Comparison of ENCODE assay signal across 9 mouse cellular contexts in genomic region chr1:44745711-44746110, GRCm38 (mm10).
DNase-seq lines count a peak whose midpoint lies in the region; ATAC-seq and TF ChIP-seq lines count a peak whose summit lies in the region.
"Had no signal": no experiment of that assay in that cellular context is flagged by ENCODE, and none has a peak within 500 bp of the region (broad histone marks: within the 10 kb centered on the region; RNA-seq: fewer than 3 reads in every experiment).

No protein-coding gene starts in this region.

- no peak for ATAC-seq in embryonic facial prominence, embryonic 14.5 days (ENCODE audit: low read depth)
- ATAC-seq in midbrain, embryonic 12.5 days (ENCODE audit: low FRiP score, low read depth) = peak; percentile 41; the same call in 1 of the 2 replicates

- H3K4me2 ChIP-seq in embryonic facial prominence, embryonic 14.5 days (ENCODE audit: low read depth, low read length) = no peak overlapping the region
- H3K4me2 ChIP-seq in midbrain, embryonic 12.5 days (replicated peaks) = no peak overlapping the region
- H3K4me2 ChIP-seq: hindbrain, embryonic 15.5 days had no signal

- H3K79me2 ChIP-seq in heart, adult 2 months (replicated peaks; ENCODE audit: control insufficient read depth, insufficient read depth, low read length) = no peaks in the 10 kb centered on the region

- peak; percentile 97 for TF ChIP-seq CTCF in heart, adult 2 months (IDR thresholded peaks at IDR 0.05)

- peak; percentile 5 to 35 for DNase-seq in heart, adult 2 months
- DNase-seq in heart, postnatal 25 days (ENCODE audit: low spot score) = no peak
- peak; percentile 13 to 34 for DNase-seq in urinary bladder, postnatal 36 days (ENCODE audit: low spot score in 2 of 2)
- DNase-seq in urinary bladder, adult 2 months (ENCODE audit: low spot score) = no peak
- peak; percentile 57 for DNase-seq in embryonic facial prominence, embryonic 14.5 days (ENCODE audit: low spot score)
- DNase-seq in layer of hippocampus, adult 9-10 months (ENCODE audit: low spot score) = peak; percentile 66
- DNase-seq in B cell, adult 2 months = no peak

- TF ChIP-seq EP300 in heart, adult 2 months (IDR thresholded peaks at IDR 0.05; ENCODE audit: insufficient read depth, low read depth, low read length) = no peak

- H3K36me3 ChIP-seq in heart, adult 2 months (ENCODE audit: control insufficient read depth, insufficient read depth, low read length) = no peaks in the 10 kb centered on the region
- H3K36me3 ChIP-seq in embryonic facial prominence, embryonic 14.5 days (ENCODE audit: control insufficient read depth, insufficient read depth, low read length) = no peaks in the 10 kb centered on the region
- H3K36me3 ChIP-seq in midbrain, embryonic 12.5 days = no peaks in the 10 kb centered on the region
- H3K36me3 ChIP-seq: hindbrain, embryonic 15.5 days had no signal

- H3K4me3 ChIP-seq in heart, adult 2 months = no peak overlapping the region
- no peak overlapping the region for H3K4me3 ChIP-seq in embryonic facial prominence, embryonic 14.5 days (ENCODE audit: low read depth, low read length)
- H3K4me3 ChIP-seq in midbrain, embryonic 12.5 days = no peak overlapping the region
- H3K4me3 ChIP-seq: hindbrain, embryonic 15.5 days had no signal

- TF ChIP-seq POLR2A in heart, adult 2 months (IDR thresholded peaks at IDR 0.05; ENCODE audit: insufficient read depth, low read depth, low read length) = no peak

- no peaks in the 10 kb centered on the region for H3K4me1 ChIP-seq in heart, adult 2 months (ENCODE audit: control insufficient read depth, insufficient read depth, low read length)
- peaks cover 7% of the 10 kb centered on the region; the same call in 1 of the 2 replicates for H3K4me1 ChIP-seq in embryonic facial prominence, embryonic 14.5 days (ENCODE audit: control insufficient read depth, insufficient read depth, low read length)
- H3K4me1 ChIP-seq in midbrain, embryonic 12.5 days = no peaks in the 10 kb centered on the region
- H3K4me1 ChIP-seq: hindbrain, embryonic 15.5 days had no signal

- no peak overlapping the region for H3K27ac ChIP-seq in heart, adult 2 months
- no peak overlapping the region; the same call in 1 of the 2 replicates for H3K27ac ChIP-seq in embryonic facial prominence, embryonic 14.5 days (replicated peaks; ENCODE audit: low read depth, low read length)
- H3K27ac ChIP-seq in midbrain, embryonic 12.5 days (replicated peaks) = no peak overlapping the region
- H3K27ac ChIP-seq: hindbrain, embryonic 15.5 days had no signal

- WGBS in heart, adult 2 months = 3% methylated on average over 2 of the region's 2 CpGs
- WGBS in embryonic facial prominence, embryonic 14.5 days = 2% methylated on average over 2 of the region's 2 CpGs
- WGBS in midbrain, embryonic 12.5 days = 16% methylated on average over 2 of the region's 2 CpGs

- H3K27me3 ChIP-seq in heart, adult 2 months (ENCODE audit: control insufficient read depth, insufficient read depth, low read length) = no peaks in the 10 kb centered on the region
- H3K27me3 ChIP-seq in embryonic facial prominence, embryonic 14.5 days (replicated peaks; ENCODE audit: control insufficient read depth, insufficient read depth, low read length) = no peaks in the 10 kb centered on the region
- H3K27me3 ChIP-seq in midbrain, embryonic 12.5 days = no peaks in the 10 kb centered on the region
- H3K27me3 ChIP-seq: hindbrain, embryonic 15.5 days had no signal

- intact Hi-C loops in heart, adult 2 months (cut with DNase I) = loop anchor here (1.0 to 10.0 kb wide), 4 partner anchors 279 to 1022 kb away; no protein-coding TSS in a partner anchor
- intact Hi-C loops in heart, postnatal 25 days (cut with DNase I) = loop anchor here (2.0 to 5.0 kb wide), 2 partner anchors 567 to 882 kb away; no protein-coding TSS in a partner anchor

- no peaks in the 10 kb centered on the region for H3K9me3 ChIP-seq in embryonic facial prominence, embryonic 14.5 days (ENCODE audit: control insufficient read depth, low read length)
- H3K9me3 ChIP-seq in midbrain, embryonic 12.5 days = no peaks in the 10 kb centered on the region
- H3K9me3 ChIP-seq: hindbrain, embryonic 15.5 days had no signal

- H3K9ac ChIP-seq in heart, adult 2 months (ENCODE audit: low read depth, low read length) = no peak overlapping the region
- no peak overlapping the region for H3K9ac ChIP-seq in embryonic facial prominence, embryonic 14.5 days (ENCODE audit: low read depth, low read length)
- no peak overlapping the region for H3K9ac ChIP-seq in midbrain, embryonic 12.5 days (replicated peaks)
- H3K9ac ChIP-seq: hindbrain, embryonic 15.5 days had no signal

Comparison
In these comparisons a context has a peak if more than half of its experiments do, and no peak if none do; other contexts are left out.
1. DNase-seq: peak in heart, adult 2 months (2 of 2), urinary bladder, postnatal 36 days (2 of 2), embryonic facial prominence, embryonic 14.5 days (single experiment) and layer of hippocampus, adult 9-10 months (single experiment); none in heart, postnatal 25 days (single experiment), urinary bladder, adult 2 months (single experiment) and B cell, adult 2 months (0 of 2).